Mouse (Mus musculus) MEL (cell line): Measurements from ENCODE around the gene Pxmp4. TPM values are rescaled to one million over a fixed set of nuclear protein-coding genes. Genes with fewer than 3 reads are reported as not detected.
A peak's percentile ranks its signal among the peaks of the same experiment; 100 is the strongest.

Source experiments
- DNase-seq: peaks from one replicate; pipeline ENCODE4 v3.0.0; 2011; ENCODE audit warnings: low read depth, low spot score
- H3K27ac ChIP-seq: 2 replicates; pipeline ENCODE4 v1.5.1; 2012; ENCODE audit warnings: low read depth, mild to moderate bottlenecking, control low read depth, low read length, moderate library complexity; ENCODE audit not compliant: control insufficient read depth
- H3K27me3 ChIP-seq, 2 experiments: fragments of 150-350 bp in 1 of 2; sonication (generic) in 1 of 2; 2 replicates each; pipeline ENCODE4 v1.6.1; 2012; ENCODE audit warnings: low read length in 2 of 2, mild to moderate bottlenecking in 2 of 2, improper control_type of control experiment in 1 of 2, moderate library complexity in 1 of 2; ENCODE audit not compliant: insufficient read depth in 2 of 2, control insufficient read depth in 1 of 2
- H3K36me3 ChIP-seq, 2 experiments: 2 replicates each; pipeline ENCODE4 v1.6.1; 2012 to 2014; ENCODE audit warnings: low read length in 2 of 2, improper control_type of control experiment in 1 of 2, inconsistent platforms in 1 of 2, mild to moderate bottlenecking in 1 of 2; ENCODE audit not compliant: insufficient read depth in 2 of 2, control insufficient read depth in 1 of 2
- H3K4me1 ChIP-seq, 2 experiments: fragments of 150-350 bp in 1 of 2; sonication (generic) in 1 of 2; 2 replicates each; pipeline ENCODE4 v1.6.1; 2012; ENCODE audit warnings: low read length in 2 of 2, improper control_type of control experiment in 1 of 2, mild to moderate bottlenecking in 1 of 2; ENCODE audit not compliant: insufficient read depth in 2 of 2, control insufficient read depth in 1 of 2
- H3K4me3 ChIP-seq, 2 experiments: fragments of 150-350 bp in 1 of 2; sonication (generic) in 1 of 2; 2 replicates each; pipeline ENCODE4 v1.5.1; 2012; ENCODE audit warnings: low read depth in 2 of 2, low read length in 2 of 2, mild to moderate bottlenecking in 2 of 2, moderate library complexity in 2 of 2, control low read depth in 1 of 2, improper control_type of control experiment in 1 of 2; ENCODE audit not compliant: control insufficient read depth in 1 of 2, insufficient read depth in 1 of 2
- H3K79me2 ChIP-seq: 2 replicates; pipeline ENCODE4 v1.6.1; 2012; ENCODE audit warnings: mild to moderate bottlenecking, low read length, moderate library complexity; ENCODE audit not compliant: control insufficient read depth, poor library complexity, insufficient read depth
- H3K9ac ChIP-seq: 2 replicates; pipeline ENCODE4 v1.6.1; 2012; ENCODE audit warnings: low read depth, mild to moderate bottlenecking, control low read depth, low read length, moderate library complexity; ENCODE audit not compliant: control insufficient read depth, poor library complexity, severe bottlenecking
- H3K9me3 ChIP-seq: fragments of 150-350 bp; sonication (generic); replicated peaks from 2 replicates; pipeline ENCODE4 v1.6.1; 2012; ENCODE audit warnings: mild to moderate bottlenecking, low read length, improper control_type of control experiment, moderate library complexity; ENCODE audit not compliant: insufficient read depth
- BHLHE40 ChIP-seq: IDR thresholded peaks from 2 replicates; pipeline ENCODE4 v1.6.1; 2012; ENCODE audit warnings: low read depth, mild to moderate bottlenecking, inconsistent platforms, low read length, improper control_type of control experiment, borderline replicate concordance
- CHD2 ChIP-seq: IDR thresholded peaks from 2 replicates; pipeline ENCODE4 v1.6.1; 2011; ENCODE audit warnings: low read length, improper control_type of control experiment
- CTCF ChIP-seq, 3 experiments: IDR thresholded peaks in 2 of 3; conservative IDR thresholded peaks in 1 of 3; 2 replicates each; pipeline ENCODE4 v1.5.1; 2011 to 2012; ENCODE audit warnings: low read length in 3 of 3, low read depth in 2 of 3, mild to moderate bottlenecking in 2 of 3, improper control_type of control experiment in 1 of 3, inconsistent platforms in 1 of 3, mixed read lengths in 1 of 3, moderate library complexity in 1 of 3; ENCODE audit not compliant: control insufficient read depth in 1 of 3, insufficient read depth in 1 of 3, poor library complexity in 1 of 3, severe bottlenecking in 1 of 3
- EP300 ChIP-seq, 2 experiments: IDR thresholded peaks; 2 replicates each; pipeline ENCODE4 v1.6.1; 2011; ENCODE audit warnings: improper control_type of control experiment in 2 of 2, low read length in 2 of 2, low read depth in 1 of 2, mild to moderate bottlenecking in 1 of 2
- MAX ChIP-seq: IDR thresholded peaks from 2 replicates; pipeline ENCODE4 v1.6.1; 2011; ENCODE audit warnings: low read length, improper control_type of control experiment
- MAZ ChIP-seq: IDR thresholded peaks from 2 replicates; pipeline ENCODE4 v1.6.1; 2012; ENCODE audit warnings: low read depth, mild to moderate bottlenecking, inconsistent platforms, low read length, improper control_type of control experiment
- MYB ChIP-seq: IDR thresholded peaks from 2 replicates; pipeline ENCODE4 v1.6.1; 2011; ENCODE audit warnings: mild to moderate bottlenecking, low read depth, low read length, improper control_type of control experiment
- NRF1 ChIP-seq: IDR thresholded peaks from 2 replicates; pipeline ENCODE4 v1.6.1; 2014; ENCODE audit warnings: low read depth, mild to moderate bottlenecking, inconsistent platforms, low read length, improper control_type of control experiment, moderate library complexity; ENCODE audit not compliant: poor library complexity, insufficient read depth, severe bottlenecking
- RAD21 ChIP-seq: IDR thresholded peaks from 2 replicates; pipeline ENCODE4 v1.6.1; 2011; ENCODE audit warnings: mild to moderate bottlenecking, low read depth, low read length, improper control_type of control experiment
- RCOR1 ChIP-seq: IDR thresholded peaks from 2 replicates; pipeline ENCODE4 v1.6.1; 2012; ENCODE audit warnings: low read depth, mild to moderate bottlenecking, inconsistent platforms, low read length, improper control_type of control experiment
- SIN3A ChIP-seq: IDR thresholded peaks from 2 replicates; pipeline ENCODE4 v1.6.1; 2012; ENCODE audit warnings: low read length, improper control_type of control experiment, inconsistent platforms
- TBP ChIP-seq: IDR thresholded peaks from 2 replicates; pipeline ENCODE4 v1.8.0; 2011; ENCODE audit warnings: low read depth, low read length, improper control_type of control experiment
- TCF12 ChIP-seq: IDR thresholded peaks from 2 replicates; pipeline ENCODE4 v1.6.1; 2014; ENCODE audit warnings: low read depth, mild to moderate bottlenecking, inconsistent platforms, low read length, improper control_type of control experiment, moderate library complexity
- UBTF ChIP-seq: IDR thresholded peaks from 2 replicates; pipeline ENCODE4 v1.6.1; 2012; ENCODE audit warnings: low read depth, mild to moderate bottlenecking, inconsistent platforms, low read length, improper control_type of control experiment, moderate library complexity, borderline replicate concordance; ENCODE audit not compliant: insufficient read depth
- USF2 ChIP-seq, 2 experiments: IDR thresholded peaks; 2 replicates each; pipeline ENCODE4 v1.6.1; 2011 to 2012; ENCODE audit warnings: improper control_type of control experiment in 2 of 2, low read length in 2 of 2, borderline replicate concordance in 1 of 2, inconsistent platforms in 1 of 2, low read depth in 1 of 2, mild to moderate bottlenecking in 1 of 2; ENCODE audit not compliant: insufficient read depth in 1 of 2
- ZC3H11A ChIP-seq: IDR thresholded peaks from 2 replicates; pipeline ENCODE4 v1.6.1; 2012; ENCODE audit warnings: low read depth, mild to moderate bottlenecking, inconsistent platforms, low read length, improper control_type of control experiment
- polyA plus RNA-seq, 2 experiments: library from polyadenylated mRNA; stranded (reverse) in 1 of 2; unstranded in 1 of 2; fragments of >175 nt in 1 of 2; fragments of >200 nt in 1 of 2; gene quantifications; 2 replicates each; pipeline versions ENCODE4 v1.2.1 to v1.2.4; 2012; ENCODE audit warnings: low replicate concordance in 2 of 2, low read depth in 1 of 2; ENCODE audit not compliant: insufficient read length in 2 of 2, insufficient read depth in 1 of 2, missing spikeins in 1 of 2
- total RNA-seq: library from RNA; depleted of rRNA; stranded (reverse); fragments of 300-350 nt; gene quantifications from 2 replicates; pipeline ENCODE4 v1.2.3, GENCODE M21; 2012

Gene Pxmp4
- total and polyA plus RNA-seq, 3 experiments: 5.9 to 12.2 TPM; not detected in 1

- Histone ChIP-seq H3K79me2 (no peaks in the 10 kb centered on the region), H3K4me1 (peaks cover 8 to 12% of the 10 kb centered on the region in 2 experiments), H3K9ac (no peak overlapping the region), H3K9me3 (no peaks in the 10 kb centered on the region), H3K27me3 (no peaks in the 10 kb centered on the region), H3K36me3 (peaks cover 0 to 6% of the 10 kb centered on the region in 2 experiments; a peak in 1 of 4 replicates), H3K27ac (no peak overlapping the region), H3K4me3 (no peak overlapping the region)
- no peak for TF ChIP-seq MAZ
- TF ChIP-seq BHLHE40: no peak
- TF ChIP-seq MAX: no peak
- no peak for TF ChIP-seq MYB
- TF ChIP-seq RAD21: no peak
- TF ChIP-seq TBP: no peak
- TF ChIP-seq ZC3H11A: no peak
- no peak for TF ChIP-seq UBTF
- no peak for TF ChIP-seq SIN3A
- TF ChIP-seq CHD2: no peak
- no peak for TF ChIP-seq TCF12
- no peak for TF ChIP-seq USF2 (IDR thresholded peaks at IDR 0.05; ENCODE audit: borderline replicate concordance in 1 of 2, insufficient read depth in 1 of 2, low read depth in 1 of 2, low read length in 2 of 2)
- no peak for TF ChIP-seq RCOR1
- TF ChIP-seq NRF1: no peak
- DNase-seq: no peak
Observed at GRCm38 (mm10) chr2:154630531-154630930, 27.0 kb upstream of the Pxmp4 start.

- Histone ChIP-seq H3K9ac (no peak overlapping the region), H3K36me3 (no peaks in the 10 kb centered on the region), H3K4me3 (no peak overlapping the region), H3K27me3 (no peaks in the 10 kb centered on the region), H3K9me3 (no peaks in the 10 kb centered on the region), H3K27ac (no peak overlapping the region), H3K79me2 (no peaks in the 10 kb centered on the region), H3K4me1 (no peaks in the 10 kb centered on the region)
- peak; percentile 50 for DNase-seq
- TF ChIP-seq EP300 (IDR thresholded peaks at IDR 0.05; ENCODE audit: low read depth in 1 of 2, low read length in 2 of 2): no peak
- TF ChIP-seq CTCF (IDR thresholded peaks at IDR 0.05 in 2 of 3, conservative IDR thresholded peaks at IDR 0.05 in 1 of 3; ENCODE audit: control insufficient read depth in 1 of 3, insufficient read depth in 1 of 3, low read depth in 2 of 3, low read length in 3 of 3, poor library complexity in 1 of 3, severe bottlenecking in 1 of 3): peak; percentile 44 to 47 (median 46)
Observed at GRCm38 (mm10) chr2:154624137-154624536, 20.6 kb upstream of the Pxmp4 start.
